Mouse (Mus musculus) leukemia stem cell, adult 10-12 weeks (primary cell): ENCODE results near the gene Rpap1. TPM values are rescaled to one million over a fixed set of nuclear protein-coding genes. Genes with fewer than 3 reads are reported as not detected.

ENCODE experiments used
- polyA plus RNA-seq: library from polyadenylated mRNA; stranded (reverse); fragments of >175 nt; gene quantifications from 2 replicates; pipeline ENCODE4 v1.2.3, GENCODE M21; 2012; ENCODE audit warnings: low replicate concordance

The Rpap1 gene
- polyA plus RNA-seq: 9.6 and 36.8 TPM in 2 replicates

GRCm38 (mm10) chr2:119787206-119787883 lies at the start of gene Rpap1:
Gene Rpap1, minus strand, starts transcription at chr2:119787537.

GRCm38 (mm10) chr2:119797279-119797783 lies 10.0 kb upstream of the Rpap1 start, which contains the start of gene Tyro3:
Gene Tyro3, plus strand, starts transcription at chr2:119797733.

GRCm38 (mm10) chr2:119760251-119760650 lies 27.1 kb downstream of the Rpap1 start, which contains the start of gene Ltk:
Gene Ltk, minus strand, starts transcription at chr2:119760431.

GRCm38 (mm10) chr2:119741581-119742411 lies 45.5 kb downstream of the Rpap1 start, which contains the start of gene Itpka:
Gene Itpka, plus strand, starts transcription at chr2:119742337.

Other genes starting within 250 kb of the Rpap1 start
- 0.02 and 0.26 TPM in 2 replicates for gene Exd1, start 239.9 kb downstream of the Rpap1 start, polyA plus RNA-seq
- gene Chp1, start 239.8 kb downstream of the Rpap1 start, polyA plus RNA-seq: 7.7 and 12.7 TPM in 2 replicates
- gene Nusap1, start 169.2 kb downstream of the Rpap1 start, polyA plus RNA-seq: 1.7 and 3.2 TPM in 2 replicates
- 7.5 and 30.5 TPM in 2 replicates for gene Oip5, start 169.1 kb downstream of the Rpap1 start, polyA plus RNA-seq
- gene Ndufaf1, start 124.7 kb downstream of the Rpap1 start, polyA plus RNA-seq: 2.2 and 3.8 TPM in 2 replicates
- 10.0 and 27.0 TPM in 2 replicates for gene Rtf1, start 112.5 kb downstream of the Rpap1 start, polyA plus RNA-seq
- gene Itpka, start 45.2 kb downstream of the Rpap1 start, polyA plus RNA-seq: 0.60 and 0.65 TPM in 2 replicates
- gene Ltk, start 27.1 kb downstream of the Rpap1 start, polyA plus RNA-seq: 1.1 and 1.3 TPM in 2 replicates
- gene Tyro3, start 10.2 kb upstream of the Rpap1 start, polyA plus RNA-seq: 0.19 and 0.57 TPM in 2 replicates
- 0.74 and 3.2 TPM in 2 replicates for gene Mga, start 109.7 kb upstream of the Rpap1 start, polyA plus RNA-seq
- gene Mapkbp1, start 185.2 kb upstream of the Rpap1 start, polyA plus RNA-seq: 2.0 and 4.4 TPM in 2 replicates
- gene Jmjd7, start 239.9 kb upstream of the Rpap1 start, polyA plus RNA-seq: 7.1 and 7.6 TPM in 2 replicates
- gene Gm28042, start 240.0 kb upstream of the Rpap1 start, polyA plus RNA-seq: 1.5 and 1.8 TPM in 2 replicates
- 6.9 and 15.0 TPM in 2 replicates for gene Pla2g4b, start 245.9 kb upstream of the Rpap1 start, polyA plus RNA-seq